Mouse (Mus musculus) lung, embryonic 14.5 days (tissue): Measurements from ENCODE around the gene Lbx1. TPM values are rescaled to one million over a fixed set of nuclear protein-coding genes. Genes with fewer than 3 reads are reported as not detected.

ENCODE experiments used
- ATAC-seq: fragments of 200-750 bp; cut with Nextera tagmentation; 2 replicates; pipeline ENCODE4 v1.8.0; 2017; ENCODE audit warnings: mild to moderate bottlenecking, moderate TSS enrichment, moderate library complexity; ENCODE audit not compliant: insufficient read depth
- DNase-seq: peaks from one replicate; pipeline ENCODE4 v3.0.0-alpha.2; 2015
- H3K27ac ChIP-seq: fragments of 300-500 bp; sonication (generic); 2 replicates; pipeline ENCODE4 v1.5.1; 2014; ENCODE audit warnings: low read depth, mild to moderate bottlenecking, moderate library complexity
- H3K27me3 ChIP-seq: fragments of 300-500 bp; sonication (generic); 2 replicates; pipeline ENCODE4 v1.6.1; 2014; ENCODE audit warnings: low read length, control low read depth; ENCODE audit not compliant: insufficient read depth
- H3K36me3 ChIP-seq: fragments of 300-500 bp; sonication (generic); 2 replicates; pipeline ENCODE4 v1.6.1; 2014; ENCODE audit warnings: control low read depth; ENCODE audit not compliant: insufficient read depth
- H3K4me1 ChIP-seq: fragments of 300-500 bp; sonication (generic); 2 replicates; pipeline ENCODE4 v1.6.1; 2014; ENCODE audit warnings: antibody characterized with exemption, control low read depth; ENCODE audit not compliant: insufficient read depth
- H3K4me2 ChIP-seq: fragments of 300-500 bp; sonication (generic); 2 replicates; pipeline ENCODE4 v1.6.1; 2014; ENCODE audit warnings: mild to moderate bottlenecking
- H3K4me3 ChIP-seq: fragments of 300-500 bp; sonication (generic); 2 replicates; pipeline ENCODE4 v1.5.1; 2014; ENCODE audit warnings: low read depth, low read length
- H3K9ac ChIP-seq: fragments of 300-500 bp; sonication (generic); 2 replicates; pipeline ENCODE4 v1.6.1; 2014
- H3K9me3 ChIP-seq: fragments of 300-500 bp; sonication (generic); 2 replicates; pipeline ENCODE4 v1.6.1; 2016; ENCODE audit warnings: low read depth, low read length, control low read depth
- CTCF ChIP-seq: IDR thresholded peaks from 2 replicates; pipeline ENCODE4 v1.5.1; 2016; ENCODE audit warnings: antibody characterized with exemption, low read depth
- WGBS: fragments of 180-500 bp; shearing (Covaris S2); extraction: QIAGEN DNeasy Blood & Tissue Kit; methylation state at CpG from one replicate; pipeline ENCODE4 v1.1.7; 2014; 5-methylcytosine and 5-hydroxymethylcytosine counted together
- polyA plus RNA-seq: library from polyadenylated mRNA; unstranded; fragments of >200 nt; fragmentation: Nextera tagmentation; extraction: Ambion mirVana; gene quantifications from 2 replicates; pipeline ENCODE4 v1.2.1, GENCODE M21; 2014

The Lbx1 gene
- polyA plus RNA-seq, 1 experiment from 2014 or later = not detected

DNA sequence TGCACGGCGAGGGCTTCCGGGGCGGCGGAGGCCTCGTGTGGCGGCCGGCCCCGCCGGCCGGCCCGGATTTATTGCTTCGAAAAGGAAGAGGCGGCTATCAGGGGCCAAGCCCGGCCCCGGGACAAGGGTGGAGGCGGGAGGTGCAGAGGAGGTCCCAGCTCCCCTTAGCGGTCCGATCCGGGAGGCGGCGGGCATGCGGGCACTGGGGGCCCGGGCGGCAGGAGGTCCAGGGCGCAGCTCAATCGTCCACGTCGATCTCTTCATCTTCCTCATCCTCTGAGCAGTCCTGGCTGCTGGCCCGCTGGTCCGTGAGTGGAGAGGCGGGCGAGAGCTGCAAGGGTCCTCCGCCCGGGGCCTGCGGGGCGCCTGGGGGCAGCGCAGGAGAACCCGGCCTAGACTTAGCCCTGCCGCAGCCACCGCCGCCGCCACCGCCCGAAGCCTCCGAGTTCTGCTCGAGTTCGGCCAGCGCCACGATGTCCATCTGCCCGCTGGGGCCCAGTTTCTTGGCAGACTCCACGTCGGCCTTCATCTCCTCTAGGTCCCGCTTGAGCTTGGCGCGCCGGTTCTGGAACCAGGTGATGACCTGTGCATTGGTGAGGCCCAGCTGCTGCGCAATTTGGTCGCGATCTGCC lies 2.0 kb downstream of the Lbx1 start:
- H3K9ac ChIP-seq = no peak overlapping the region
- H3K27me3 ChIP-seq = peaks cover 100% of the 10 kb centered on the region
- H3K9me3 ChIP-seq = no peaks in the 10 kb centered on the region
- peak overlapping the region; percentile 5; the same call in 1 of the 2 replicates for H3K4me2 ChIP-seq
- WGBS = under 1% methylated on average over 59 of the region's 60 CpGs
- peak overlapping the region; percentile 23; the same call in 1 of the 2 replicates for H3K4me3 ChIP-seq
- no peak for TF ChIP-seq CTCF
- no peak overlapping the region for H3K27ac ChIP-seq
- no peaks in the 10 kb centered on the region for H3K36me3 ChIP-seq
- H3K4me1 ChIP-seq = 0 out of 2 replicates have a peak, but pooled peaks cover 3% of the 10 kb centered on the region
- no peak for ATAC-seq
- DNase-seq = peak; percentile 35

DNA sequence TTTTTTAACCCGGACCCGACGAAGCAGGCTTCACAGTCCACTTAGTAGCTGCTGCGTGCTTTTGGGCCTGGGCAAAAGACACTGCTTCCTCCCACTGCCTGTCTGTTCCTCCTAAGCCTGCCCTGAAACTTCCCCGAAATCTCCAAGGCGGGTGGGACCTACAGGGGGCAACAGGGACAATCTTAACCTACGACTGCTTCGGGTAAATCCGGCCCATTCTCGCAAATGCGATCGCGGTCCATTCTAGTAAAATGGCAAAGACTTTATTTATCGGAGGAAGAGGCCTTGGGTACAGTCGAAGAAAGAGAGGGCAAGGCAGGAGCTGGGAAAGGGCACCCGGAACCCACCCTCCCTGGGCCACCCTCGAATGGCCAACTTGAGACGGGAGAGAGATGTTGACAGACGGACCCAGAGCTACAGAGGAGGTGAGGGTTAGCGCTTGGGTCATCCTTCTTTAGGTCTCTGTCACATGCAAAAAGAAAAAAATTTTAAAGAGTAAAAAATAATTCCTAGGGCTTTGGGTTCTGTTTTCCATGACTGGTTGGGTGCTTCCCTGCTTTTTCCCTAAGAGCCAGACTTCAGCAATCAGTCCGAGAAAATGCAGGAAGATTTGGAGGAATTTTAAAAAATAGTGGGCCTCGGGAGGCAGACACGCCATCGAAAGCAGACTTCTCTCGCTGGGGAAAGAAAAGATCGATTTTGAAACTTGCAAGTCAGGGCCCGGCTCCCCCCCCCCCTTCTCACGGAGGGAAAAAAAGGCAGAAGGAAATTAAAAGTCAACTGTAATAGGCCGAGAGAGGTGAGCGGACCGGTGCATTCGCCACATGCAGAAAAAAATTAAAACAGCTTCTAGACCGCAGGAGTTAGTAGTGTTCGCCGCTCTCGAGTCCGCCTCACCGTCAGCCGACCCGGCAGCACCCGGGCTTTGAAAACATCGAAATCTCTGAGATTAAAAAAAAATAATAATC lies 2.9 kb downstream of the Lbx1 start:
- peaks cover 100% of the 10 kb centered on the region for H3K27me3 ChIP-seq
- no peak overlapping the region for H3K4me3 ChIP-seq
- H3K4me1 ChIP-seq = 0 out of 2 replicates have a peak, but pooled peaks cover 3% of the 10 kb centered on the region
- no peak overlapping the region for H3K4me2 ChIP-seq
- no peak for TF ChIP-seq CTCF
- no peak for ATAC-seq
- H3K9me3 ChIP-seq = no peaks in the 10 kb centered on the region
- H3K36me3 ChIP-seq = no peaks in the 10 kb centered on the region
- 1% methylated on average over 42 of the region's 42 CpGs for WGBS
- no peak overlapping the region for H3K27ac ChIP-seq
- peak; percentile 18 for DNase-seq
- no peak overlapping the region for H3K9ac ChIP-seq

DNA sequence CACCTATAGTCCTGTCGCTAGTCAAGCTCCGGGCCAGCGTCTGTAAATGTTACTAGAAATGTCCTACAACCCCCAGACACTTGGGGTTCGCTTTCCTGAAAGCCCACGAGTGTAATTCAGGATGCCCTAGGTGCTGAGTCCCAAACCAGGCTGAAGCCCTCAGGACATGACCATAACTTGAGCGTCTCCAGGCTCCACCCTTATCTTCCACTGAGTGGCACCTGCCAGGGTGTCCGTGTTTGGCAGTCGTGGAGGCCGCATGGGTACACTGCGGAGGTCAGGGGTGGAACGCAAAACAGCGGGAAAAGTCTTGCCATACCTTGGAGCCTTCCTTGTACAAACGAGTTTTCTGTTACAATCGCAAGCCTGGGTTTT lies 3.6 kb downstream of the Lbx1 start:
- no peak for ATAC-seq

DNA sequence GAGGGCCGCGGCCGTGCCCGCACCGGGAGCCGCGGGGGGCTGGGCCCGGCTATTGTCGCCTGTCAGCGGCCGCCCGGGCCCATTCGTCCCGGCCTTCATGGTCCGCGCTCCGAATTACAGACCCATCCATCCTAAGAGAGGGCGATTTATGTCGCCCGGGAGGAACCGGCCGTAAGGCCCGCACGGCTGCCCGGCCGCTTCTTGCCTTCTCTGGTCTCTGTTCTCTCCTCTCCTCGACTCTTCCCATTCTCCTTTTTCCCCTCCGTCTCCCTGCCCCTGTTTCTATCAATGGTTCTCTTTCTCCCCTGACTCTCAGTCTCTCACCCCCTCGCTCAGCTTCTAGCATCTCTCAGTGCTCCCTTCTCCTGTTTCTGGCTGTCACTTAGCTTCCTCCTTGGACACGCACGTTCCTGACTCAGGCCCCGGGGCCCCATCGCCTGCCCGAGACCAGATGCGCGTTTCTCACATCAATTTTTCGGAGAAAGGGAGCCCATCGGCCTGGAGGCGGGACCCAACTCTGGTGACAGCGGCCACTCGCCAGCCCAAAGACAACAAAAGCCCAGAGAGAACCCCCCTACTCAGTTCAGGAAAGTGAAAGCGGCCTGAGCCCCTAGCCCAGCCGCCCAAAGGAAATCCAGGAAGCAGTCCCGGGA lies 4.1 kb downstream of the Lbx1 start:
- H3K27ac ChIP-seq = no peak overlapping the region
- no peak for TF ChIP-seq CTCF
- ATAC-seq (no peak), DNase-seq (no peak)
- H3K4me1 ChIP-seq = 0 out of 2 replicates have a peak, but pooled peaks cover 3% of the 10 kb centered on the region
- H3K9me3 ChIP-seq = no peaks in the 10 kb centered on the region
- H3K36me3 ChIP-seq = no peaks in the 10 kb centered on the region
- peaks cover 100% of the 10 kb centered on the region for H3K27me3 ChIP-seq
- peak overlapping the region; percentile 16 for H3K4me3 ChIP-seq
- peak overlapping the region; percentile 34; the same call in 1 of the 2 replicates for H3K4me2 ChIP-seq
- under 1% methylated on average over 44 of the region's 44 CpGs for WGBS
- no peak overlapping the region for H3K9ac ChIP-seq

More for the DNA sequence above, 3.6 kb downstream of the Lbx1 start:
- Histone ChIP-seq H3K27ac (no peak overlapping the region), H3K27me3 (peaks cover 100% of the 10 kb centered on the region), H3K4me3 (peak overlapping the region; percentile 16), H3K4me2 (no peak overlapping the region), H3K9ac (no peak overlapping the region), H3K4me1 (0 out of 2 replicates have a peak, but pooled peaks cover 3% of the 10 kb centered on the region), H3K36me3 (no peaks in the 10 kb centered on the region), H3K9me3 (no peaks in the 10 kb centered on the region)
- WGBS = 1% methylated on average over 14 of the region's 14 CpGs
- no peak for TF ChIP-seq CTCF
- DNase-seq = no peak

DNA sequence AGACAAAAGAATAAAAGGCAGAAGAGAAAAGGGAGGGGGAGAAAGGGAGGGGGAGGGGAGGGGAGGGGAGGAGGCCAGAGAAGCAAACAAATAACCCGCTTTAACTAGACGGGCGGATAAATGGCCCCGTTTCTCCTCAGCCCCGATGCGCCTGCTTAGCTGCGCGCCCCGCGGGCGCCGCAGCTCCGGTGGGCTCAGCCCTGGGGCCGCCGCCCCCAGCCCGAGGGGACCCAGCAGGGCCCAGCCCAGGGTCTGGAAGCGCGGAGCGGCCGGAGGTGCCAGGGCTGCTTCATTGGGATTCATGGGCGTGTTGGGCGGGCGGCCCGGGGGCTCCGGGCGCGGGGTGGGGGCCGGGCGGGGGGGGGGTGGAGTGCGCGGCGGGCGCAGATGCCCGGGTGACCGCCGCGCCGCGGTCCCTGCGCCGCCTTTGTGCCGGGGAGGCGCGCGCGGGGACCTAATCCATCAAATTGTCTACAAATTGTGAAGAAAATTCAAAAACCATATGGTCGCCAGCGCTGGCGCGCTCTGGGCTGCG lies 4.7 kb downstream of the Lbx1 start:
- no peak overlapping the region for H3K27ac ChIP-seq
- 0 out of 2 replicates have a peak, but pooled peaks cover 3% of the 10 kb centered on the region for H3K4me1 ChIP-seq
- H3K36me3 ChIP-seq = no peaks in the 10 kb centered on the region
- peak overlapping the region; percentile 14 for H3K4me3 ChIP-seq
- 1% methylated on average over 38 of the region's 51 CpGs for WGBS
- H3K27me3 ChIP-seq = peaks cover 100% of the 10 kb centered on the region
- DNase-seq (no peak), ATAC-seq (no peak)
- H3K9me3 ChIP-seq = no peaks in the 10 kb centered on the region
- H3K9ac ChIP-seq = no peak overlapping the region
- no peak for TF ChIP-seq CTCF
- peak overlapping the region; percentile 26; the same call in 1 of the 2 replicates for H3K4me2 ChIP-seq

DNA sequence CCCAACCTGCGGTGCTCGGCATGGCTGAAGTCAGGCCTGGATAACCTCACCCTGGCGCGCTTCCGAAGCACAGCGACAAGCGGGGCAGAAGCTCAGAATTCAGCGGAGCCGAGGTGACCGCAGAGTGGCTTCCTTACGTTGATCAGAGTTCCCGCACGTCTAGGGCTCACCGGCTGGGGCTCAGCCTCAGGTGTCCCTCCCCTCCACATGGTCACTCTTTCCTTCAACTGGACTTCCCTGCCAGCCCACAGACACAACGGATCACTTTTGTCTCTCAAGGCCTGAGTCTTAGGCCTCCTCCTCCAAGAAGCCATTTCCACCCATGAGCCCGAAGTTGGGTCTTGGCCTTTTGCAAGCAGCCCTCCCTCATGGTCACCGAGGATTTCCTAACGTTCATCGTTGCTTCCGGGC lies 5.4 kb downstream of the Lbx1 start:
- TF ChIP-seq CTCF = no peak
- ATAC-seq (no peak), DNase-seq (no peak)
- H3K36me3 ChIP-seq = no peaks in the 10 kb centered on the region
- H3K9ac ChIP-seq = no peak overlapping the region
- H3K27me3 ChIP-seq = peaks cover 100% of the 10 kb centered on the region
- no peak overlapping the region for H3K4me2 ChIP-seq
- 0 out of 2 replicates have a peak, but pooled peaks cover 3% of the 10 kb centered on the region for H3K4me1 ChIP-seq
- H3K4me3 ChIP-seq = no peak overlapping the region
- H3K9me3 ChIP-seq = no peaks in the 10 kb centered on the region
- WGBS = under 1% methylated on average over 20 of the region's 20 CpGs
- H3K27ac ChIP-seq = no peak overlapping the region
